Mouse (Mus musculus): ENCODE measurements around the gene Setd1b.

Setd1b gene

DNA sequence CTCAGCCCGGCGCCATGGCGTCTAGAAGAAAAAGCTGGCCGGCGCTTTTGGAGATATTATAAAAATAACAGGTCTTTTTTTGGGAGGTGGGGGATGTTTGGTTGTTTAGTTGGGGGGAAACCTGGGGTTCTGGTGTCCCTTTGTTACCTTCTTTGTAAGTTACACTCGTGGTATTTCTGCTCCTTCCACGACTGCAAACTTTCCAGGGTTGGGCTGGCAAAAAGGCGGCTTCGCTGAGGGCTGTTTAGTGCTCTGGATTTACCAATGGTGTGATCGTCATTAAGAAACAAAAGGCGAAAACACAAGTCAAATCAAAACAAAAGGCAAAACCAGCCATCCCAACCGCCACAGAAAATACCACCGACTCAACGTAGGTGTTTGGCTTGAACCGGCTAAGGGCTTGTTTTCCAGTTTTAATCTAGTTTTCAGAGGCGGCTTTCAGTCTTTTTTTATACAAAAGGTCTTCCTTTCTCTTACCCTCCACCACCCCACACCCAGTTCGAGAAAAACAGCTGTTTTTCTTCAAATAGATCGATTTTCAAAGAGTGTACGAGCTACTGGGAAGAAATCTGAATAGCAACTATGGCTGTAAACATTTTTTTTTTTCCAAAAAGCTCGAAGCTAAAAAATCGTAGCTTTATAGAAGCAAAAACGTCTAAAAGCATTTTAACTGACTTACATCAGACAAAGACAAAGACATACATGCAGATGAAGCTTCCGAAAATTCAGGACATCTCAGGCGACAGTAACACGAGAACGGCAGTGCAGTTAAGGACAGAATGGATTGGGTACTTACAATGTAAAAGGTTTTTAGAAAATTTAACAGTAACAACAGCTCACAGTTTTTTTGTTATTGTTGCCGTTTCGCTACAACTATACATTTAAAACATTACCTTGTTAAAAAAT, 2.0 kb upstream of the Setd1b start:
- DNase-seq (ENCODE audit: low read depth, low spot score) = no peak

DNA sequence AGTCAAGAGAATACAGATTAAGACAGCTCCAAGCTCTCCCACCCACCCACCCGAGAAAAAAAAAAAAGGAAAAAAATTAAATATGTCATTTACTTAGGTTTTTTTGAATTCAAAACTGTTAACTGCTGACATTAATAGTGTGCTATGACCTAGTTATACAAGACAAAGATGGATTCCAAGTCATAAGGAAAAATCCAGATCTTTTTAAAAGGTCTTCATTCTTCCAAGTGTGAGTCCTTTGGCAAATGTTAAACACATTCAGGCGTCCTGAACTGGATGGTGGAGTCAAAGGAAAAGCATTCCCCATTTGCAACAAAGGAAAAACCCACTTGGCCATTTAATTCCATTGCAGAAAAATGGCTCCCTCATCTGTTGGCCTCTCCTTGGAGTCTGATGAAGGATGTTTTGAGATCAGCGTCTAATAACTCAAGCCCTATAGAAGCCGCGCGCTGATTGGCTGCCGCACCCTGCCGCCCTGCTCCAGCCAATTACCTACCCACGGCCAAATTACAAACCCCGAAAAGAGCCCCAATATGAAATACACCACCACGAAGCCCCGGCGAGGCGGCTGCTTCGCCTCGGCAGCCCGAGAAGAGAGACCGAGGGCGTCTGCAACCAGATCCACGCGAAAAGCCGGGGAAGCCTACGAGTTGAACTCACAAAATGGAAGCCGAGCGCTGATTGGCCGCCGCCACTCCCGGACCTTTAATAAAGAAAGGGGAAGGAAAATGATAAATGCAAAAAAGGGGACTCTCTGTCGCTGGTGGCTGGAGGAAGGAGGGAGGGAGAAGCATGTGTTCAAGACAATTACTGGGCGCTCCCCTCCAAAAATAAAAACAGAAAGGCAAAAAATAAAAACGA, 1.1 kb upstream of the Setd1b start:
- DNase-seq (ENCODE audit: low read depth, low spot score) = peak; percentile 87

GRCm38 (mm10) chr5:123141555-123142160, 335 bp upstream of the Setd1b start:
- DNase-seq (ENCODE audit: low read depth, low spot score) = no peak

GRCm38 (mm10) chr5:123143251-123143970, 1.4 kb downstream of the Setd1b start:
- DNase-seq (ENCODE audit: low read depth, low spot score) = no peak

DNA sequence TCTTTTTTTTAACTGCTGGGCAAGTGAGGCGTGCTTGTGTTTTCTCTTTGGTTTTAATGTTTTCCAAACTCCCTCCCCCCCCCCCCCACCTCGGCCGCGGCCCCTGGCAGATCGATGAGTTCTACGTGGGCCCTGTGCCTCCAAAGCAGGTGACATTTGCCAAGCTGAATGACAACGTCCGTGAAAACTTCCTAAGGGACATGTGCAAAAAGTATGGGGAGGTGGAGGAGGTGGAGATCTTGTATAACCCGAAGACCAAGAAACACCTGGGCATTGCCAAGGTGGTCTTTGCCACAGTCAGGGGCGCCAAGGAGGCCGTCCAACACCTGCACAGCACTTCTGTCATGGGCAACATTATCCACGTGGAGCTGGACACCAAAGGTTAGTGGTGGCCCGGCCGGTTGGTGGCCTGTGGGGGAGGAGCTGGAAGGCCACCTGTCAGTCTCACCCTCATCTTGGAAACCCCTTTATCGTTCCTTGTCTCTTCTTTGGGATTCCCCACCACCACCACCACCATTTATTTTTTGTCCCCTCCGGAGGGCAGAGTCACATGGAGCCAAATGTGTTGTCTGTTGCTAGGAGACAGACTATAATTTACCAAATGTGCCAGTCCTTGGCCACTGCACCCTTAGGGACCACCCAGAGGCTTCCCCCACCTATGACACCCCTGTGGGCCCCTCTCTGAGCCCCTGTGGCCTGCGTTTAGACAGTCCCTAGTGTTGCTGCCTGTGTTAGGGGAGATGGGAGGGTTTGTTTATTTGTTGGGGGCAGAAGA, 2.2 kb downstream of the Setd1b start:
- no peak for DNase-seq (ENCODE audit: low read depth, low spot score)

- no peak for DNase-seq (ENCODE audit: low read depth, low spot score)
These were observed 3.0 kb downstream of the Setd1b start for GRCm38 (mm10) chr5:123144746-123145590.

- no peak for DNase-seq (ENCODE audit: low read depth, low spot score)
These were observed 4.4 kb downstream of the Setd1b start for GRCm38 (mm10) chr5:123146357-123146756.

DNA sequence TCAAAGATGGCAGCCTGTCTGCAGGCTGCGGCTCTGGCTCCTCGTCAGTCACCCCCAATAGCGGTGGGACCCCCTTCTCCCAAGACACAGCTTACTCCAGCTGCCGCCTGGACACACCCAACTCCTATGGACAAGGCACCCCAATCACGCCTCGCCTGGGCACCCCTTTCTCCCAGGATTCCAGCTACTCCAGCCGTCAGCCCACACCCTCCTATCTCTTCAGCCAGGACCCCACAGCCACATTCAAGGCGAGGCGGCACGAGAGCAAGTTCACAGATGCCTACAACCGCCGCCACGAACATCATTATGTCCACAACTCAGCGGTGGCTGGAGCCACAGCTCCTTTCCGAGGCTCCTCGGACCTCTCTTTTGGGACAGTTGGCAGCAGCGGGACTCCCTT, 5.6 kb downstream of the Setd1b start:
- no peak for DNase-seq (ENCODE audit: low read depth, low spot score)

DNA sequence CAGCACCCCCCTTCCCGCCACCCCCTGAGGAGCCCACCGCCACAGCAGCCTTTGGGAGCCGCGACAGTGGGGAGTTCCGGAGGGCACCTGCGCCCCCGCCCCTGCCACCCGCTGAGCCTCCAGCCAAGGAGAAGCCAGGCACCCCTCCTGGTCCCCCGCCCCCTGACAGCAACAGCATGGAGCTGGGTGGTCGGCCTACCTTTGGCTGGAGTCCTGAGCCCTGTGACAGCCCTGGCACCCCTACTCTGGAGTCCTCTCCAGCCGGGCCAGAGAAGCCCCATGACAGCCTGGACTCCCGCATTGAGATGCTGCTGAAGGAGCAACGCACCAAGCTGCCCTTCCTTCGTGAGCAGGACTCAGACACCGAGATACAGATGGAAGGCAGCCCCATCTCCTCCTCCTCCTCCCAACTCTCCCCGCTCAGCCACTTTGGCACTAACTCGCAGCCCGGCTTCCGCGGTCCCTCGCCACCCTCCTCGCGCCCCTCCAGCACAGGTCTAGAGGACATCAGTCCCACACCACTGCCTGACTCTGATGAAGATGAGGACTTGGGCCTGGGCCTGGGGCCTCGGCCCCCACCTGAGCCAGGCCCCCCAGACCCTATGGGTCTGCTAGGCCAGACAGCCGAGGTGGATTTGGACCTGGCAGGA, 6.2 kb downstream of the Setd1b start:
- no peak for DNase-seq (ENCODE audit: low read depth, low spot score)

- no peak for DNase-seq (ENCODE audit: low read depth, low spot score)
These were observed 7.7 kb downstream of the Setd1b start for GRCm38 (mm10) chr5:123149451-123150400.

DNA sequence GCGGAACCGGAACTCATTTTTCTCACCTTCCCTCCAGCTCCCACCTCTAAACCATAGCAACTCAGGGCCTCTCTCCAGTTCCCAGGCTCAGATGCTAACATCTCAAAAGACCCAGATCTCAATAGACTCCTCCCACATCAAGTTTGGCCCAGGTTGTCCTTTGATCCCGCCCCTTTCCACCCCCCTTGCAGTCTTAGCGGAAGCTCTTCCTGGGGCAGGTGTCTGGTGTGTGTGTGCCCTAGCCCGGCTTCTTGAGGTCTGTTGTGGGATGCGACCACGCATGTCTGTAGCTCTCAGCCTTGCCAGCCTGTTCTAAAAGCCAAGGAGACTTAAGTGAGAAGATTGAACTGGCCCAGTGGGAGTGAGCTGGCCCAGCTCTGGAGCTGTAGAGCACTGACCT, 8.6 kb downstream of the Setd1b start:
- DNase-seq (ENCODE audit: low read depth, low spot score) = no peak

DNA sequence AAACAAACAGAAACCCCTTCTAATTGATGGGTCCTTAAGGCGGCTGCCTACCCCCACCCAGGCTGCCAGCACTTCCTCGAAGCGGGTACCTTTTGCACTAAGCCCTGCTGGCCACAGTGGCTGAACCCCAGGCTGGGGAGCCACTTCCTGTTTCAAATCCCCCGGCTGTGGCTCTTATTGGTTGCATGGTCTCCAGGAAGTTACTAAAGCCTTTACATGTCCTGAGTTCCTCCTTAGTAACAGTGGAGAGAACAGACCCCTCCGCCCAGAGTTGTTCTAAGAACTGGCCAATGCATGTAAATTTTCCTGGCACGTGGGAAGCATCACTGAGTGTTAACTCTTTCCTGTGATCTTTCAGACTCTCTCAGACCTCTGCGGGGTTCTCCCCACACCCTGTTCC, 9.1 kb downstream of the Setd1b start:
- DNase-seq (ENCODE audit: low read depth, low spot score) = no peak

GRCm38 (mm10) chr5:123151707-123152362, 9.8 kb downstream of the Setd1b start:
- no peak for DNase-seq (ENCODE audit: low read depth, low spot score)

DNA sequence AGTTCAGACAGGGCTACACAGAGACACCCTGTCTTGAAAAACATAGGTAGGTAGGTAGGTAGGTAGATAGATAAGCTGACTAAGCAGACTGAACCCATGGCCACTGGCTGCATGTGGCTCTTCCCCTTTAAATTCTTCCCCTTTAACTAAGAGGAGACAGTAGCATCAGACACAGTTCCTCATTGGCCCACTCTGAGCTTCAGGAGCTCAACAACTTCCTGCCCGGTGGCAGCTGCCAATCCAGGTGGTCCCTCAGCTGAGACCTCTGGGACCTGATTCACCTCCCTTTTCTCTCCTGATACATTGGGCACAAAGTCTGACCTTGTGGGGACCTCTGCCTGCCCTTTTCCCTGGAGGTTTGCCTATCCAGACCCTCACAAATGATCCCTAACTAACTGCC, 10.9 kb downstream of the Setd1b start:
- no peak for DNase-seq (ENCODE audit: low read depth, low spot score)

GRCm38 (mm10) chr5:123155425-123155824, 13.4 kb downstream of the Setd1b start:
- DNase-seq (ENCODE audit: low read depth, low spot score) = no peak

GRCm38 (mm10) chr5:123156763-123157162, 14.8 kb downstream of the Setd1b start:
- DNase-seq (ENCODE audit: low read depth, low spot score) = no peak

GRCm38 (mm10) chr5:123157972-123158371, 16.0 kb downstream of the Setd1b start:
- DNase-seq (ENCODE audit: low read depth, low spot score) = no peak

- no peak for DNase-seq (ENCODE audit: low read depth, low spot score)
These were observed 17.5 kb downstream of the Setd1b start for GRCm38 (mm10) chr5:123159446-123159845.

All from retina, postnatal 7 days (tissue).